Mouse (Mus musculus) forebrain, embryonic 10.5 days (tissue): ENCODE measurements around the gene Atp8b4. TPM values are rescaled to one million over a fixed set of nuclear protein-coding genes. Genes with fewer than 3 reads are reported as not detected.

ENCODE experiments used
- DNase-seq: peaks from one replicate; pipeline ENCODE4 v3.0.0-alpha.2; 2017; ENCODE audit warnings: low spot score; ENCODE audit errors: extremely low spot score
- H3K27ac ChIP-seq: fragments of 300-500 bp; sonication (generic); 2 replicates; pipeline ENCODE4 v1.5.1; 2016; ENCODE audit warnings: mild to moderate bottlenecking
- H3K27me3 ChIP-seq: fragments of 300-500 bp; sonication (generic); 2 replicates; pipeline ENCODE4 v1.6.1; 2016; ENCODE audit warnings: mild to moderate bottlenecking; ENCODE audit not compliant: poor library complexity, severe bottlenecking
- H3K36me3 ChIP-seq: fragments of 300-500 bp; sonication (generic); replicated peaks from 2 replicates; pipeline ENCODE4 v1.6.1; 2016; ENCODE audit warnings: mild to moderate bottlenecking, moderate library complexity
- H3K4me1 ChIP-seq: fragments of 300-500 bp; sonication (generic); 2 replicates; pipeline ENCODE4 v1.6.1; 2016
- H3K4me3 ChIP-seq: fragments of 300-500 bp; sonication (generic); 2 replicates; pipeline ENCODE4 v1.5.1; 2016; ENCODE audit warnings: mild to moderate bottlenecking, moderate library complexity
- H3K9me3 ChIP-seq: fragments of 300-500 bp; sonication (generic); 2 replicates; pipeline ENCODE4 v1.6.1; 2016; ENCODE audit warnings: mild to moderate bottlenecking, moderate library complexity
- WGBS: fragments of 180-500 bp; shearing (Covaris S2); methylation state at CpG from one replicate; pipeline ENCODE4 v1.1.7; 2016; 5-methylcytosine and 5-hydroxymethylcytosine counted together
- polyA plus RNA-seq: library from polyadenylated mRNA; unstranded; fragments of >200 nt; fragmentation: Nextera tagmentation; extraction: Ambion mirVana; gene quantifications from 2 replicates; pipeline ENCODE4 v1.2.1, GENCODE M21; 2016

Atp8b4 gene
- polyA plus RNA-seq, 1 experiment from 2014 or later: 0.99 TPM

DNA sequence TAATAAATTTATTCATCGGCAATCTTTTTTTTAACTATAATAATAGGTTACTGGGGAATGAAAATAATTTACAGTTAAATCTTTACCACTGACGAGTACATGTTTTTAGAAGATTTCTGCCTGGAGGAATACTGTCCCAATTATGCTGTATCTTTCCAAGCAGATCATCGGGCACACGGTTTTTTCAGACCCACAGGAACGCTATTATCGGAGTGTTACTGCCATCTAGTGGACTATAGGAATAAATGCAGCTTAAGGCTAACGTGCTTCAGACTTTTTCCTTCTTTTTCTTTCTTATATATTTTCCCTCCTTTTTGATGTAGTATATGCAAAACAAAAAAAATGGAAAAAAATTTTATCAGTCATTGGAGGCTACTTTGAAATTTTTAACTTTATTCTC is 20.4 kb upstream of the Atp8b4 start:
- H3K27ac ChIP-seq: no peak overlapping the region
- no peak overlapping the region for H3K4me3 ChIP-seq
- no peaks in the 10 kb centered on the region for H3K4me1 ChIP-seq
- no peak for DNase-seq
- H3K27me3 ChIP-seq: no peaks in the 10 kb centered on the region
- no peaks in the 10 kb centered on the region for H3K36me3 ChIP-seq
- 16% methylated on average over 7 of the region's 7 CpGs for whole genome bisulfite sequencing
- H3K9me3 ChIP-seq: no peaks in the 10 kb centered on the region

GRCm38 (mm10) chr2:126519872-126520581 is 19.6 kb upstream of the Atp8b4 start:
- no peaks in the 10 kb centered on the region for H3K9me3 ChIP-seq
- H3K27ac ChIP-seq: no peak overlapping the region
- 95% methylated on average over 11 of the region's 11 CpGs for WGBS
- no peak for DNase-seq
- H3K36me3 ChIP-seq: no peaks in the 10 kb centered on the region
- H3K4me1 ChIP-seq: no peaks in the 10 kb centered on the region
- H3K27me3 ChIP-seq: no peaks in the 10 kb centered on the region
- no peak overlapping the region for H3K4me3 ChIP-seq

- no peaks in the 10 kb centered on the region for H3K4me1 ChIP-seq
- WGBS: 83% methylated on average over 6 of the region's 6 CpGs
These were observed 14.8 kb upstream of the Atp8b4 start for GRCm38 (mm10) chr2:126515069-126515826.

DNA sequence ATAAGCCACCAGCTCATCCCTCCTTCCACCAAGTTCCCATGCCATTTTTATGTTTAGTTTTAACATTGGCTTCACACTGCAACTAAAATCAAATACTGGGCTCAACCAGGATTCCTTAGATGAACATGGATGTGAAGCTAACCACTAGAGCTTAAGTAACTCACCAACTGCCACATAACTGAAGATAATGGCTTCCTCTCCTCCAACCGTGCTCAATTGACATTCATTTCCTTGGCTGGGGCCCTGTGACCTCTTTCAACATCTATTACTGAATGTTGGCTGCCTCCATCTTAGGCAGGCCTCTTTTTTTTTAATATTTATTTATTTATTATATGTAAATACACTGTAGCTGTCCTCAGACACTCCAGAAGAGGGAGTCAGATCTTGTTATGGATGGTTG is 7.8 kb upstream of the Atp8b4 start:
- Histone ChIP-seq H3K36me3 (no peaks in the 10 kb centered on the region), H3K27ac (no peak overlapping the region), H3K4me1 (no peaks in the 10 kb centered on the region), H3K4me3 (no peak overlapping the region), H3K27me3 (no peaks in the 10 kb centered on the region), H3K9me3 (no peaks in the 10 kb centered on the region)
- DNase-seq: no peak
- 74% methylated on average over 1 of the region's 1 CpGs for WGBS

More at GRCm38 (mm10) chr2:126515069-126515826, 14.8 kb upstream of the Atp8b4 start:
- Histone ChIP-seq H3K27me3 (no peaks in the 10 kb centered on the region), H3K27ac (no peak overlapping the region), H3K4me3 (no peak overlapping the region), H3K9me3 (no peaks in the 10 kb centered on the region), H3K36me3 (no peaks in the 10 kb centered on the region)
- no peak for DNase-seq

GRCm38 (mm10) chr2:126507477-126507876 is 7.0 kb upstream of the Atp8b4 start:
- Histone ChIP-seq H3K9me3 (no peaks in the 10 kb centered on the region), H3K4me3 (no peak overlapping the region), H3K4me1 (no peaks in the 10 kb centered on the region), H3K36me3 (no peaks in the 10 kb centered on the region), H3K27ac (no peak overlapping the region), H3K27me3 (no peaks in the 10 kb centered on the region)
- 90% methylated on average over 5 of the region's 5 CpGs for WGBS
- no peak for DNase-seq

GRCm38 (mm10) chr2:126505156-126505555 is 4.7 kb upstream of the Atp8b4 start:
- WGBS: 83% methylated on average over 1 of the region's 1 CpGs
- Histone ChIP-seq H3K27ac (no peak overlapping the region), H3K27me3 (no peaks in the 10 kb centered on the region), H3K4me1 (no peaks in the 10 kb centered on the region), H3K4me3 (no peak overlapping the region), H3K36me3 (no peaks in the 10 kb centered on the region), H3K9me3 (no peaks in the 10 kb centered on the region)
- no peak for DNase-seq

GRCm38 (mm10) chr2:126499730-126500129 is 744 bp downstream of the Atp8b4 start:
- Histone ChIP-seq H3K4me3 (no peak overlapping the region), H3K9me3 (no peaks in the 10 kb centered on the region), H3K27ac (no peak overlapping the region), H3K27me3 (no peaks in the 10 kb centered on the region), H3K4me1 (no peaks in the 10 kb centered on the region), H3K36me3 (no peaks in the 10 kb centered on the region)
- WGBS: 83% methylated on average over 8 of the region's 8 CpGs
- no peak for DNase-seq

GRCm38 (mm10) chr2:126498761-126499452 is 1.6 kb downstream of the Atp8b4 start:
- Histone ChIP-seq H3K9me3 (no peaks in the 10 kb centered on the region), H3K36me3 (no peaks in the 10 kb centered on the region), H3K27me3 (no peaks in the 10 kb centered on the region), H3K27ac (no peak overlapping the region), H3K4me3 (no peak overlapping the region), H3K4me1 (no peaks in the 10 kb centered on the region)
- WGBS: 90% methylated on average over 11 of the region's 11 CpGs
- no peak for DNase-seq

DNA sequence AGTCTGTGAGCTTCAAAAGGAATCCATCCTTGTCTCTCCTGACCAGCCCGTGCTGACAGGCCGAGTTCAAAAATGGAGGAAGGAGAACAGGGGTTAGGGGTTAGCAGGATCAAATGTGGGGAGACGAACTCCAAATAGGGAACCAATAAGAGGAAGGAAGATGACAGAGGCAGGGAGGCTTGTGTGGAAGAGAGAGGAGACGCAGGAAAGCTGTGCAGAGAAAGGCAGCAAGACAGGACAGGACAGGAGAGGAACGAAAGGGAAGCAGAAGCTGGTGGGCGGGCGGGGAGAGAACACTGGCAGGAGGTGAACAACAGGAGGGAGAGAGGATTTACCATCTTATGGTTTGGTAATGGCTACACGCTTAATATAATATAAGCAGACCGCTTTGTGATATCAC is 3.6 kb downstream of the Atp8b4 start:
- Histone ChIP-seq H3K36me3 (no peaks in the 10 kb centered on the region), H3K27me3 (no peaks in the 10 kb centered on the region), H3K4me1 (no peaks in the 10 kb centered on the region), H3K27ac (no peak overlapping the region), H3K4me3 (no peak overlapping the region), H3K9me3 (no peaks in the 10 kb centered on the region)
- WGBS: 85% methylated on average over 9 of the region's 9 CpGs
- no peak for DNase-seq

- 90% methylated on average over 14 of the region's 14 CpGs for WGBS
- no peaks in the 10 kb centered on the region for H3K36me3 ChIP-seq
- H3K4me3 ChIP-seq: no peak overlapping the region
- no peak overlapping the region for H3K27ac ChIP-seq
- no peaks in the 10 kb centered on the region for H3K9me3 ChIP-seq
- no peaks in the 10 kb centered on the region for H3K27me3 ChIP-seq
- no peak for DNase-seq
- H3K4me1 ChIP-seq: no peaks in the 10 kb centered on the region
These were observed 4.4 kb downstream of the Atp8b4 start for GRCm38 (mm10) chr2:126495832-126496695.

GRCm38 (mm10) chr2:126495230-126495629 is 5.2 kb downstream of the Atp8b4 start:
- Histone ChIP-seq H3K4me3 (no peak overlapping the region), H3K27ac (no peak overlapping the region), H3K36me3 (no peaks in the 10 kb centered on the region), H3K9me3 (no peaks in the 10 kb centered on the region), H3K4me1 (no peaks in the 10 kb centered on the region), H3K27me3 (no peaks in the 10 kb centered on the region)
- DNase-seq: no peak
- 84% methylated on average over 7 of the region's 7 CpGs for WGBS

- H3K9me3 ChIP-seq: no peaks in the 10 kb centered on the region
- no peaks in the 10 kb centered on the region for H3K36me3 ChIP-seq
- 87% methylated on average over 8 of the region's 8 CpGs for WGBS
- no peaks in the 10 kb centered on the region for H3K27me3 ChIP-seq
- no peak overlapping the region for H3K27ac ChIP-seq
- no peak overlapping the region for H3K4me3 ChIP-seq
- DNase-seq: no peak
- no peaks in the 10 kb centered on the region for H3K4me1 ChIP-seq
These were observed 7.2 kb downstream of the Atp8b4 start for GRCm38 (mm10) chr2:126493306-126493705.
